Mouse (Mus musculus) leukemia stem cell, adult 10-12 weeks (primary cell): ENCODE measurements around the gene Rpl27a. TPM values are rescaled to one million over a fixed set of nuclear protein-coding genes. Genes with fewer than 3 reads are reported as not detected.

ENCODE experiments used
- polyA plus RNA-seq: library from polyadenylated mRNA; stranded (reverse); fragments of >175 nt; gene quantifications from 2 replicates; pipeline ENCODE4 v1.2.3, GENCODE M21; 2012; ENCODE audit warnings: low replicate concordance

Rpl27a gene
- polyA plus RNA-seq: 3,874 and 5,798 TPM in 2 replicates

DNA sequence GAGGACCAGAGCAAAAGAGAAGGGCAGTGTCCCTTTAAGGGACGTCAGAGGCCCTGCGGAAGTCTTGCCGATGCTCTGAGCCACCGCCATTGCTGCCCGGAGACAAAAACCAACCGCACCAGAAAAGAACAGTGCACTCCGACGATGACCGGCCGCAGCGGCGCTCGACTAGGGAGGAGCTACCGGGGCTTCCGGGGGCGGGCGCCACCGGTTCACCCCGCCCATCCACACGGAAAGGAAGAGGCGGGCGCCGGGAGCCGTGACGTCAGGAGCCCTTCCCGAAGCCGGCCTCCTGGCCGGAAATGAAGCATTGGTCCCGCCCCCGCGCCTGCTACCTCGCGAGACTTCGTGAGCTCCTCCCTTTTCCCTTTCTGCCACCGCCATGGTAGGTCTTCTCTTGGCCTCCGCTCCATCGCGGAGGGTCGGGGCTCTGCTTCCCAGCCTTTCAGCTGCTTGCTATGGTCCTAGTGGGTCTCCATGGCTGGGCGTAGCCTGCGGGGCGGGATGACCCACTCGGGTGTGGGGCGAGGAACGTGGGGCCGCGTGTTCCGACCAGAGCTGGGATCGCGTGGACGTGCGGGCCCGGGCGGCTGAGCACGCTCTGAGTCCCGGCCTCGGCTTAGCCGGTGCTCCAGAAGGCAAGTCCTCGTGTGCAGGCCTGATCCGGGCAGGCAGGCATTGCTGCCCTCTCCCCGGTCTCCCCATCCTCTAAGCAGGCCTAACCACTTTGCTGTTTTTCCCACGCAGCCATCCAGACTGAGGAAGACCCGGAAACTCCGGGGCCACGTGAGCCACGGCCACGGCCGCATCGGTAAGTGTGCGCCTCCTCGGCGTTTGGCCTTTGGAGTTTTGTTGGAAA is at the start of gene Rpl27a:
Rpl27a (plus strand) TSS at position 310 of the 859 bp plus-strand sequence.

DNA sequence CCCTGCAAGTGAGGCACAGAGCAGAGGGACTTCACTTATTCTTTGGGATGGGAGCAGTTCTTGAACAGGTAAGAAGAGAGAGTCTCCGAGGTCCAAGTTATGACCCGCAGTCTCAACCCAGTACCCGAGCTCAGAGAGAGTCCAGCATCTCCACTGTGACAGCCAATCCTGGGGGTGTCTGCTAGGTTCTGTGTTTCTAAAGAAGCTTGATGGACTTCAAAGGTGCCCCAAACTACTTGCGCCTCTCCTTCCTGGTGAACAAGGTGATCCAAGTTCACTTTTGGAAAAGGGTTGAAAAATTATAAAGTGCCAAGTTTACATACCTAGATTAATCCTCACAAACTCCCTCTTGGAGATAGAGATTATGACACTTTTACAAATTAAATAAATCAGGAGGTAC is 10.9 kb upstream of the Rpl27a start, which contains the start of gene Trim66:
Trim66 (minus strand) TSS at position 101 of the 400 bp plus-strand sequence.

Other genes with a start within 250 kb of the Rpl27a start
- gene Stk33, start 80.1 kb upstream of the Rpl27a start, polyA plus RNA-seq: not detected in 2 replicates
- gene Trim66, start 11.0 kb upstream of the Rpl27a start, polyA plus RNA-seq: not detected in 2 replicates
- 4.0 and 7.2 TPM in 2 replicates for gene St5, start 184.5 kb downstream of the Rpl27a start, polyA plus RNA-seq
- 9.1 and 21.6 TPM in 2 replicates for gene Akip1, start 184.5 kb downstream of the Rpl27a start, polyA plus RNA-seq
- not detected in 2 replicates for gene BC051019, start 204.7 kb downstream of the Rpl27a start, polyA plus RNA-seq
- not detected in 2 replicates for gene Ascl3, start 212.6 kb downstream of the Rpl27a start, polyA plus RNA-seq
- 1.0 and 4.3 TPM in 2 replicates for gene Tmem9b, start 233.7 kb downstream of the Rpl27a start, polyA plus RNA-seq